Mouse (Mus musculus) CD4-positive, CD25-positive, alpha-beta regulatory T cell, adult 2 months (primary cell): ENCODE results near the gene Arhgef3.

Experiments used
- DNase-seq: peaks from one replicate; pipeline ENCODE4 v3.0.0-alpha.2; 2012; ENCODE audit warnings: low read depth, low spot score

Arhgef3 gene

DNA sequence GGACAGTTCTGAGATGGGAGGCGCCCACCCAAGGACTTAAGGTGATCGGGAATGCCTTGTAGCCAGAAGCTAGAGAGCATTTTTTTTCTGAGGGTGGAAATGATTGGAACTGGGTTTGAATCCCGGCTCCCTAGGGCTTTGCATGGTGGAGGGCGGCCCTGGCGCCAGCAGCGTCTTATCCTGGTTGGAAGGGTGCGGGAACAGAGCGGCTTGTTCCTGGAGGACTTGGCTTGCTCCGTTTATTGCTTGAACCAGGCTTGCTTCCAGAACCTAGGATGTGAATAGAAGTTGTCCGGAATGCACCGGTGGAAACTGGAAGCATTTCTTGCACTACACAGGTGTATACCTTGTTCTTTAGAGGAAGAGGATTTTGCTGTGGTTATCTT, 569 bp downstream of the Arhgef3 start:
- no peak for DNase-seq

GRCm38 (mm10) chr14:27115991-27116390, 1.3 kb downstream of the Arhgef3 start:
- DNase-seq, result no peak

DNA sequence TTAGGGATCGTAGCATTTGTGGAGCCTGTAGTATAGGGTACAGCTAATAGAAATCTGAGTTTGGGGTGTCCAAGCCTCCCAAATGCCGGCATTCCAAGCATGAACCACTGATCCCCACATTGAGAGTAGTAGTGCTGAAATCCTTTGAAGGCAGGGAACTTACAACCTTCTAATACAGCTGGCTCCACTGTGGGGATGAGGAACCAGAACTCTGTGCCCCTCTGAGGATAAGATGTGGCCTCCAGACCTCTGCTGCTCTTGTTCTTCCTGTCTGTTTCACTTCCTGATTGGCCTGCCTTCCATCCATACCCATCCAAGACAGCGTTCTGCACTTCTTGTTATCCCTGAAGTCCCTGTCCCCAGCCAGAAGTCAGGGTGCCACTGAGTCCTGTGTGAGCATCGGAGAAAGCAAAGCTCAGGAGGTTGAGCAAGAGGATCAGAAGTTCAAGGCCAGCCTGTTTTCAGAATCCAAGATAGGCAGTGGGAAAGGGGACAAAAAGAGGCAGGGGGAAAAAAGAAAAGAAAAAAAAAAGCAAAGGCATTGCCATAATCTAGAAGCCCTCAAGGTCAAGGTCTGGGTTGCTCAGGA, 2.0 kb downstream of the Arhgef3 start:
- DNase-seq, result no peak

DNA sequence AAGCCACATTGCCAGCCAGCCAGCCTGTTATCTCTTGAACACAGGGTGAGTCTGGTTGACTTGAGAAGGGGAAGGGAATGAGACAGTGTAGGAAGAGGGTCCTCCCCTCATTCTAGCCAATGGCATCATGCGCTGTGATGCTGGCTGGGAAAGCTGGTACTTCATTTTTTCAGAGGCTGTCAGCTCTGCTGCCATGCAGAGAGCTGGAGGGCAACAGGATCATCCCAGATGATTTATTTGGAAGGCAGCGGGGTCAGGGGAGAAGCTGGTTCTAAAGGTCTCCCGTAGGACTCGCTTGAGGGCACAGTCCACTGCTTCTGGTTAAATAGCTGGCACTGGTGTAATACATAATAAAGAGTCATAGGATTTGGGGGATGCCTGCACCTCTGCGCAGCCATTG, 3.8 kb downstream of the Arhgef3 start:
- no peak for DNase-seq

GRCm38 (mm10) chr14:27122646-27123045, 7.9 kb downstream of the Arhgef3 start:
- DNase-seq, result no peak

DNA sequence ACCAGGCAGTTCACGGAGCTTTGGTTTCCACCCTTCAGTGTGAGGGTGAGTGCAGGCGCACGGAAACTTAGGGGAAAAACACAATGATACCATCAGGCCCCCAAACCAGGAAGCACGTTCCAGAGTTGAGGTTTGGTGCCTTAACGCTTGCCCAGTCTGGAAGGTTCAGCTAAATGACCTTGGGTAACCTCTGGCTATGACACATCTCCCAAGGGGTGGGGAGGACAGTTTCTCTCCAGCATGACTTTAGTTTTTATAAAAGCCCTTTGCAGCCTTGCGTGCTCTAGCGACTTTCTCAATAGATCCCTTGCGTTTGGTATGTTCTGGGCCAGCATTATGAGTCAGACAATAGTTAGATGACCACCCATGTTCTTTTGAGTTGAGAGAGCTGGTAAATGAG, 8.8 kb downstream of the Arhgef3 start:
- peak; percentile 4 for DNase-seq

GRCm38 (mm10) chr14:27130031-27130430, 15.3 kb downstream of the Arhgef3 start:
- no peak for DNase-seq

DNA sequence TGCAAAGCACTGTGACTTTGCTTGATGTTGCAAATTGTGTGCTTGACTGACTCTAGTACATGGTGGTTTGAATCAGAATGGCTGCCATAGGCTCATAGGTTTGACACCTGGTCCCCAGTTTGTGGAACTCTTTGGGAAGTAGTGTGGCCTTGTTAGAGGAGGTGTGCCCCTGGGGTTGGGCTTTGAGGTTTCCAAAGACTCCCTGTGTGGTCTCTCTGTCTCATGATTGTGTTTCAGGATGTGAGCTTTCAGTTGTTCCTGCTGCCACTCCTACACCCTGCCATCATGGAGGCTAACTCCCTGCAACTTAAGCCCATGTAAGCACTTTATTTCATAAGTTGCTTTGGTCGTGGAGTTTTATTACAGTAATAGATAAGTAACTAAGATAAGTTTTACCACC, 16.0 kb downstream of the Arhgef3 start:
- no peak for DNase-seq

GRCm38 (mm10) chr14:27131521-27131920, 16.8 kb downstream of the Arhgef3 start:
- no peak for DNase-seq

GRCm38 (mm10) chr14:27138891-27139290, 24.2 kb downstream of the Arhgef3 start:
- DNase-seq, result no peak

GRCm38 (mm10) chr14:27139968-27140367, 25.3 kb downstream of the Arhgef3 start:
- no peak for DNase-seq

- no peak for DNase-seq
These were observed 26.8 kb downstream of the Arhgef3 start for GRCm38 (mm10) chr14:27141486-27141885.

- no peak for DNase-seq
These were observed 28.0 kb downstream of the Arhgef3 start for GRCm38 (mm10) chr14:27142680-27143079.

DNA sequence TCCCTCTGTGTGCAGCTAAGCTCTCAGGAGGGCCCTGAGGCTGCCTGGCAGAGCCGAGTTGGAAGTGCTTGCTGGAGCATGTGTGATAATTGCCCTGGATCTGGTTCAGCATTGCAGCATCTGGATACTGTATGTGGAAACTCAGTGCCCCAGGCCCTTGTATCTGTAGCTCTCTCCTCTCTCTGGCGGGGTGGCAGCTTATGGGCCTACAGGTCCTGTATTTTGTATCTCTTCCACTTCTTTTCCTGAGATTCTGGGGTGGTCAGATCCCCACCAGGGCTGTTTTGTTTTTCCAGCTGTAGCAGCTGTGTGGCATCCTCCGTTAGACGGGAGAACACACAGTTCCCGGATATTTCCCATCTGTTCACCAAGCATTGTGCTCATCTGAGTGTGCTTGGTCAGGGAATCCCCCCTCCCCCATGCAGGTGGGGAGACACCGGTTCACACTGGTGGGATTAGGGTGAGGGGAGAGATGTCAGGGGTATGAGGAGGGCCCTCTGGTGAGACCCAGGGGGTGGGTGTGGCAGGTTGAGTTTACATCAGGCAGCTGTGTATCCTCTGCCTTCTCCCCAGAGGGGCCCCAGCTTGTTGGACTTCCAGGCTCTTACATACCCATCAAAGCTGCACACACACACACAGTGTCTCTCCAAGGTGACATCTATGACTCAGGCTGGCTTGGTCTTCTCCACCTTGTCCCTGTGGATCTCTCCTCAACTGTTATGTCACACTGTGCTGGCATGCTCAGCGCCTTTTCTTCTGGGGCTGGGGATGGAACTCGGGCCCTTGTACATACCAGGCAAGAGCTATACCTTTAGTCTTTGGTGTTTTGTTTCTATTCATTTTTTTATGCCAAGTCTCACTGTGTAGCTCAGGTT, 30.7 kb downstream of the Arhgef3 start:
- DNase-seq, result no peak

- DNase-seq, result no peak
These were observed 33.0 kb downstream of the Arhgef3 start for GRCm38 (mm10) chr14:27147726-27148125.

DNA sequence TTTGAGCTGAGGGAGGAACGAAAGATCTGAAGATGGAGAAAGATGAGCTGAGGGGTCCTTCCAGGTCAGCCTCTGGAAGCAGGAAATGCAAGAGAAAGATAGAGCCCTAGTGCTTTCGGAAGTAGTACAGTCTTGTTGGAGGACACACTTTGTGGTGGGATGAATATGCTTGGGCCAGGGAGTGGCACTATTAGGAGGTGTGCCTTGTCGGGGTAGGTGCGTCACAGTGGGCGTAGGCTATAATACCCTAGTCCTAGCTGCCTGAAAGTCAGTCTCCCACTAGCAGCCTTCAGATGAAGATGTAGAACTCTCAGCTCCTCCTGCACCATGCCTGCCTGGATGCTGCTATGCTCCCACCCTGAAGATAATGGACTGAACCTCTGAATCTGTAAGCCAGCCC, 34.7 kb downstream of the Arhgef3 start:
- DNase-seq, result no peak

GRCm38 (mm10) chr14:27150011-27150640, 35.4 kb downstream of the Arhgef3 start:
- no peak for DNase-seq

- no peak for DNase-seq
These were observed 36.7 kb downstream of the Arhgef3 start for GRCm38 (mm10) chr14:27151432-27151831.

- no peak for DNase-seq
These were observed 40.4 kb downstream of the Arhgef3 start for GRCm38 (mm10) chr14:27155088-27155487.

DNA sequence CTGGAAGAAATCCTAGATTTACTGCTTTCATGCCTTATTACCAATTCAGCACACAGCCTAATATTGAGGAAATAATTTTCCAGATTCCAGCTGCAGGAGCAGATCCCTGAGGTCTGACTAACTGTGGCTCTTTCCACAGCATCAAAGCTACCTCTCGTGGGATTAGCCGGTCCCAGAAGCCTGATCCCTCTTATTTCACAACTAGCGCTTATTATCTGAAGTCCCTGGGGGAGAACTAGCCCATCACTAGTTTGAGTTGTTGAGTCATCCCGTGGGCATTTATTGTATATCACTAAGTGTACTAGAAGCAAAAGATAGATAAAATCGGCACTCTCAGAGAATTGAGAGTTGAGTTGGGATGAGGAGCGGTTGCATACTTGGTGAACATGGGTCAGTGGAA, 41.3 kb downstream of the Arhgef3 start:
- no peak for DNase-seq

- no peak for DNase-seq
These were observed 43.4 kb downstream of the Arhgef3 start for GRCm38 (mm10) chr14:27158133-27158532.

GRCm38 (mm10) chr14:27158782-27159181, 44.1 kb downstream of the Arhgef3 start:
- DNase-seq, result no peak

DNA sequence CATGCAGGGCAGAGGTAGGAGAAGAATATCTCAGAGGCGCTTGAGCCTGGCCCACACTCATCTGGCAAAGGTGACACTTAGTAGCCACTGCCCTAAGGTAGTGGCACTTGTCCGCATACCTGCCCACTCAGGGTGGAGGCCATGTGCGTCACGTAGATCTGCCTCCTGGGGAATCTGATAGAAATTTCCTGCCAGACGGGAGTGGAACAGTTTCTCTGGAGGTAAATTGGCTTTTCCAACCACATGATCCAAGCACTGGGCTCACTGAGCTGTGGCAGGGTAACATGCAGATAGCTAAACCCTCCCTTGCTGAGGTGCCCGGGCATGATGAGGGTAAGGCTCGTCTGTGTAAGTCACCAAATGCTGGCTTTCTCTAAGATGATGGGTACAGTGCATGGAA, 46.1 kb downstream of the Arhgef3 start:
- no peak for DNase-seq
